Mouse (Mus musculus): Measurements from ENCODE around the gene Coa7.

DNA sequence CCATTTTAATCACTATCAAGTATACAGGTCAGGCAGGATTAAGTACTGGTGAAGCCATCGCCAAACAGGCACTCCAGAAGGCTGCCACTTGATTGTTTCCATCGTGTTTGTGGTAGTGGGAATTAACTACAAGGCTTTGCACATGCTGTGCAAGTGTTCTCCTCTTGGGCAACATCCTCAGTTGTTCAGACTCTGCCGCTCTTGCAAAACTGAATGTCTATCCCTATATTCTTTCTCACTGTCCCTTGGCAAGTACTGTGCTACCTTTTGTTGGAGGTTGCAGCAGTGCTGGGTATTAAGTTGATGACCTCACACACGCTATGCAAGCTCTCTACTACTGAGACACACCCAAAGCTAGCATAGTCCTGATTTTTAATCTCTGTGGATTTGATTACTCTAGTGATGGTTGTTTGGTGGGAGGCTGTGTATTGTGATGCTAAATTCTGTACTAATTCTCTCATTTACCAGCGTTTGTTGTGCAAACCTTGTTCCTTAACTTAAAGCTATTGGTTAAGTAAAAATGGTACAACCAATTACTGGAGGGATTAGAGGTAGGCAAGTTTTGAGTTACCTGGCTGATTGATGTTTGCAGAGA, 25.5 kb upstream of the Coa7 start:
- TF ChIP-seq CTCF (IDR thresholded peaks at IDR 0.05) (no peak), EP300 (IDR thresholded peaks at IDR 0.05) (no peak)
